Mouse (Mus musculus) ES-E14 (cell line): ENCODE data around the gene Apobec1. TPM values are rescaled to one million over a fixed set of nuclear protein-coding genes. Genes with fewer than 3 reads are reported as not detected.

Source experiments
- DNase-seq: peaks from one replicate; pipeline ENCODE4 v3.0.0-alpha.2; 2013; ENCODE audit warnings: low read depth, low spot score
- H3K27ac ChIP-seq: 2 replicates; pipeline ENCODE4 v1.5.1; 2012; ENCODE audit warnings: low read depth, mild to moderate bottlenecking, low read length, moderate library complexity, mixed read lengths; ENCODE audit not compliant: poor library complexity, insufficient read depth, severe bottlenecking
- H3K36me3 ChIP-seq: 2 replicates; pipeline ENCODE4 v1.6.1; 2012; ENCODE audit warnings: mild to moderate bottlenecking, low read length, moderate library complexity, mixed read lengths; ENCODE audit not compliant: control insufficient read depth, poor library complexity, insufficient read depth, severe bottlenecking
- H3K4me1 ChIP-seq, 2 experiments: fragments of 150-350 bp in 1 of 2; sonication (generic) in 1 of 2; 2 replicates each; pipeline ENCODE4 v1.6.1; 2012; ENCODE audit warnings: low read length in 2 of 2, mild to moderate bottlenecking in 1 of 2, mixed read lengths in 1 of 2; ENCODE audit not compliant: control insufficient read depth in 2 of 2, insufficient read depth in 2 of 2, poor library complexity in 1 of 2
- H3K4me3 ChIP-seq, 2 experiments: fragments of 150-350 bp in 1 of 2; sonication (generic) in 1 of 2; 2 replicates each; pipeline ENCODE4 v1.5.1; 2012; ENCODE audit warnings: low read length in 2 of 2, low read depth in 1 of 2, mild to moderate bottlenecking in 1 of 2, mixed read lengths in 1 of 2; ENCODE audit not compliant: insufficient read depth in 1 of 2, poor library complexity in 1 of 2, severe bottlenecking in 1 of 2
- H3K9ac ChIP-seq: 2 replicates; pipeline ENCODE4 v1.6.1; 2012; ENCODE audit warnings: low read depth, mild to moderate bottlenecking, low read length, mixed read lengths; ENCODE audit not compliant: poor library complexity, insufficient read depth, severe bottlenecking
- H3K9me3 ChIP-seq: fragments of 150-350 bp; sonication (generic); 2 replicates; pipeline ENCODE4 v1.6.1; 2012; ENCODE audit warnings: low read depth, mild to moderate bottlenecking, low read length; ENCODE audit not compliant: control insufficient read depth, insufficient read depth
- CHD2 ChIP-seq: IDR thresholded peaks from 2 replicates; pipeline ENCODE4 v1.6.1; 2014; ENCODE audit warnings: mild to moderate bottlenecking, low read depth, low read length, inconsistent platforms
- HCFC1 ChIP-seq: IDR thresholded peaks from 2 replicates; pipeline ENCODE4 v1.6.1; 2012; ENCODE audit warnings: low read length, inconsistent platforms, borderline replicate concordance; ENCODE audit not compliant: insufficient read depth
- MAFK ChIP-seq: IDR thresholded peaks from 2 replicates; pipeline ENCODE4 v1.6.1; 2014; ENCODE audit warnings: mild to moderate bottlenecking, low read depth, low read length, inconsistent platforms; ENCODE audit not compliant: insufficient read depth
- ZC3H11A ChIP-seq: IDR thresholded peaks from 2 replicates; pipeline ENCODE4 v1.6.1; 2012; ENCODE audit warnings: low read depth, mild to moderate bottlenecking, inconsistent platforms, low read length, borderline replicate concordance
- ZNF384 ChIP-seq: IDR thresholded peaks from 2 replicates; pipeline ENCODE4 v1.6.1; 2012; ENCODE audit warnings: low read depth, low read length, inconsistent platforms
- in situ Hi-C, 2 experiments: fragments of 600-800 bp; cut with MboI; formaldehyde crosslinking; loops; one replicate each; pipeline ENCODE4 v1.15.1; 2025; ENCODE audit warnings: low sequenced_read_pairs in 2 of 2, inconsistent platforms in 1 of 2; ENCODE audit not compliant: unreplicated experiment in 2 of 2
- total RNA-seq: library from RNA; depleted of rRNA; stranded (reverse); fragments of 300-350 nt; gene quantifications from 2 replicates; pipeline ENCODE4 v1.2.3, GENCODE M21; 2012

Apobec1 gene
- total RNA-seq, 1 experiment, result 5.9 TPM

- Histone ChIP-seq H3K9me3 (no peaks in the 10 kb centered on the region), H3K4me3 (no peak overlapping the region), H3K36me3 (0 out of 2 replicates have a peak, but pooled peaks cover 2% of the 10 kb centered on the region), H3K9ac (no peak overlapping the region), H3K4me1 (peaks cover 0 to 2% of the 10 kb centered on the region in 2 experiments; a peak in 1 of 4 replicates), H3K27ac (no peak overlapping the region)
- in situ Hi-C loops, result loop anchor here in 1 of 2 experiments (25.0 kb wide), 1 partner anchor 111 kb away; the partner anchor contains the start of gene Rimklb
- DNase-seq, result no peak
- TF ChIP-seq MAFK, result no peak
- no peak for TF ChIP-seq ZC3H11A
- TF ChIP-seq ZNF384, result no peak
Measured at GRCm38 (mm10) chr6:122598436-122598835, 3.8 kb downstream of the Apobec1 start.

DNA sequence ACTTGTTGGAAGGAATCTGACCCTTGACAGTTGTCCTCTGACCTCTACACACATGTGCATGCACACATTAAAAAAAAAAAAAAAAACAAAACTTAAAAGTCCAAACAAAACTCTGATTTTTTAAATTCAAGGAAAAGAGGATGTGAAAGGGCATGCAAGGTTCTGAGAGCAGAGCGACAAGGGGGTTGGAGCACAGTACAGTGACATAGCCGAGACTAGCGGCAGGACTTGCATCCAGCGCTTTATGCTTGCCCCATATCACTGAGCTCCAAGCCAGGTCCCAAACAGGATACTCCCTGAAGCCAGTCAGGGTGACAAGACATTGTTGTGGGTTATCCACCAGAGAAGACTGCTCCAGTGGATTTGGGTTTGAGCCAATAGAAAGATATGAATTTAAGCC, 4.2 kb downstream of the Apobec1 start:
- Histone ChIP-seq H3K4me3 (no peak overlapping the region), H3K4me1 (peaks cover 0 to 2% of the 10 kb centered on the region in 2 experiments; a peak in 1 of 4 replicates), H3K9ac (no peak overlapping the region), H3K9me3 (no peaks in the 10 kb centered on the region), H3K27ac (no peak overlapping the region), H3K36me3 (0 out of 2 replicates have a peak, but pooled peaks cover 2% of the 10 kb centered on the region)
- TF ChIP-seq CHD2 (no peak), MAFK (no peak), HCFC1 (no peak), ZC3H11A (no peak), ZNF384 (no peak)
- DNase-seq, result no peak
- in situ Hi-C loops, result loop anchor here in 1 of 2 experiments (25.0 kb wide), 1 partner anchor 111 kb away; the partner anchor contains the start of gene Rimklb

GRCm38 (mm10) chr6:122596608-122597007, 5.6 kb downstream of the Apobec1 start:
- DNase-seq, result no peak
- TF ChIP-seq HCFC1 (no peak), CHD2 (no peak), ZNF384 (no peak), ZC3H11A (no peak), MAFK (no peak)
- H3K27ac ChIP-seq, result no peak overlapping the region
- H3K4me1 ChIP-seq, result peaks cover 0 to 2% of the 10 kb centered on the region in 2 experiments; a peak in 1 of 4 replicates
- no peak overlapping the region for H3K4me3 ChIP-seq
- in situ Hi-C loops, result loop anchor here in 1 of 2 experiments (25.0 kb wide), 1 partner anchor 109 kb away; the partner anchor contains the start of gene Rimklb
- H3K36me3 ChIP-seq, result peaks cover 2% of the 10 kb centered on the region; the same call in 1 of the 2 replicates
- H3K9me3 ChIP-seq, result no peaks in the 10 kb centered on the region
- no peak overlapping the region for H3K9ac ChIP-seq

GRCm38 (mm10) chr6:122595637-122596036, 6.6 kb downstream of the Apobec1 start:
- no peak for TF ChIP-seq HCFC1
- TF ChIP-seq MAFK, result no peak
- no peak for TF ChIP-seq ZNF384
- no peak; the same call in 1 of the 2 replicates for TF ChIP-seq ZC3H11A
- TF ChIP-seq CHD2, result no peak

GRCm38 (mm10) chr6:122592905-122593304, 9.3 kb downstream of the Apobec1 start:
- TF ChIP-seq MAFK (no peak), HCFC1 (no peak), CHD2 (no peak), ZC3H11A (no peak), ZNF384 (no peak)

More at GRCm38 (mm10) chr6:122595637-122596036, 6.6 kb downstream of the Apobec1 start:
- in situ Hi-C loops, result loop anchor here in 1 of 2 experiments (25.0 kb wide), 1 partner anchor 108 kb away; the partner anchor contains the start of gene Rimklb
- 0 out of 4 replicates have a peak, but pooled peaks cover 0 to 2% of the 10 kb centered on the region in 2 experiments for H3K4me1 ChIP-seq
- H3K4me3 ChIP-seq, result no peak overlapping the region
- DNase-seq, result no peak
- H3K9me3 ChIP-seq, result no peaks in the 10 kb centered on the region
- H3K9ac ChIP-seq, result no peak overlapping the region
- peaks cover 2% of the 10 kb centered on the region; the same call in 1 of the 2 replicates for H3K36me3 ChIP-seq
- no peak overlapping the region for H3K27ac ChIP-seq

More at GRCm38 (mm10) chr6:122592905-122593304, 9.3 kb downstream of the Apobec1 start:
- Histone ChIP-seq H3K9me3 (no peaks in the 10 kb centered on the region), H3K9ac (no peak overlapping the region), H3K4me3 (no peak overlapping the region), H3K36me3 (no peaks in the 10 kb centered on the region; the same call in none of the 2 replicates), H3K27ac (no peak overlapping the region), H3K4me1 (0 out of 4 replicates have a peak, but pooled peaks cover 0 to 2% of the 10 kb centered on the region in 2 experiments)
- DNase-seq, result no peak
- in situ Hi-C loops, result loop anchor here in 1 of 2 experiments (25.0 kb wide), 1 partner anchor 106 kb away; the partner anchor contains the start of gene Rimklb
